Mouse (Mus musculus): ENCODE results near the gene Zfp846. TPM values are rescaled to one million over a fixed set of nuclear protein-coding genes. Genes with fewer than 3 reads are reported as not detected.

Gene Zfp846
- 18.4 TPM for polyA plus RNA-seq (2017; shearing (Covaris generic))

DNA sequence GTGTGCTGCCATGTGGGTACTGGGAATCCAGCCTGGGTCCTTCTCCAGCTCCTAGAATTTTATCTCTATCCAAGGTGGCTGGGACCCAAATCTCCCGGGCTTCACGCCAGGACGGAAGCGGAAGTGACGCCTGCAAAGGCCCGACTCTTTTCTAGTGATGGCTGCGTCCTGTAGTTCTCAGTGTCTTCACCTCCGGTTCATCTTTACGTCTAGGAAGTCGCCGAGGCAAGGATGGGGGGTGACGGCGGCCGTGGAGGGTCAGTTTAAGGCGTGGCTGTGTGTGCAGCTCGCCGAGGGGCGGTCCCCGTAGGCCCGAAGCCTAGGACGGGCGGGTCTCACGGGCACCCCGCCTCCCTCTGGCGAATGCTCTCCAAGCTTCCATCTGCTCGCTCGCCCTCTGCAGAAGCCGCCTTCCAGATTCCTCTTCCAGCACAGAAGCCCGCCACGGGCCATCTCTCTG, at the start of gene Zfp846:
Gene Zfp846, plus strand, starts transcription at position 117 of the 460 bp plus-strand sequence.

DNA sequence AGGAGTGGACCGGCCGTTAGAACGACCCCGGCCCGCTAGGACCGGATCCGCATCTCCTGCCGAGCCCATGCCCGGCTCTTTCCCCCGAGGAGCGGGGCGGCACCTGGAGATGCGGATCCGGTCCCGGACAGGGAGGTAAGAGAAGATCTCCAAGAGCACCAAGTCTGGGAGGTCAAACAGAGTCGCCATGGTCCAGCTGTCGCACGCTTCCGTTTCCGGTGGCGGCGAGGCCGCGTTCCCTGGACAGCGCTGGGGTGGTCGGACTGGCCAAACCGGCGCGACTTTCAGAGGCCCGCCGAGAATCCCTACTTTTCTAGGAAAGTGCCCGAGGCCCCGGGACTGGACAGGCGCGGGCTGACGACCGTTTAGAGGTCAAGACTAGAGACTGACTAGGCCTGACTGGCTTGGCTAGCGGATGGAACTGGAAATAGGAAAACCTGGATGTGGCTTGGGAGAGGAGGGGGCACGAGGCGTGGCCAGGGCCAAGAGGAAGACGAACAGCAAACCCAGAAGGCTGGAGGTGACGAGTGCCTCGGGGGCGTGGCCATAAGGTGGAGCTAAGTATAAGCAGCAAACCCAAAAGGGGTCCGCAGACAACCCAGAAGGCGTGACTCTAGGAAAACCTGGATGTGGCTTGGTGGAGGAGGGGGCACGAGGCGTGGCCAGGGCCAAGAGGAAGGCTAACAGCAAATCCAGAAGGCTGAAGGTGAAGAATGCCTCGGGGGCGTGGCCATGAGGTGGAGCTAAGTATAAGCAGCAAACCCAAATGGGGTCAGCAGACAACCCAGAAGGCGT, 61.2 kb downstream of the Zfp846 start, which contains the start of gene Ubl5:
Gene Ubl5, plus strand, starts transcription at position 778 of the 795 bp plus-strand sequence.

DNA sequence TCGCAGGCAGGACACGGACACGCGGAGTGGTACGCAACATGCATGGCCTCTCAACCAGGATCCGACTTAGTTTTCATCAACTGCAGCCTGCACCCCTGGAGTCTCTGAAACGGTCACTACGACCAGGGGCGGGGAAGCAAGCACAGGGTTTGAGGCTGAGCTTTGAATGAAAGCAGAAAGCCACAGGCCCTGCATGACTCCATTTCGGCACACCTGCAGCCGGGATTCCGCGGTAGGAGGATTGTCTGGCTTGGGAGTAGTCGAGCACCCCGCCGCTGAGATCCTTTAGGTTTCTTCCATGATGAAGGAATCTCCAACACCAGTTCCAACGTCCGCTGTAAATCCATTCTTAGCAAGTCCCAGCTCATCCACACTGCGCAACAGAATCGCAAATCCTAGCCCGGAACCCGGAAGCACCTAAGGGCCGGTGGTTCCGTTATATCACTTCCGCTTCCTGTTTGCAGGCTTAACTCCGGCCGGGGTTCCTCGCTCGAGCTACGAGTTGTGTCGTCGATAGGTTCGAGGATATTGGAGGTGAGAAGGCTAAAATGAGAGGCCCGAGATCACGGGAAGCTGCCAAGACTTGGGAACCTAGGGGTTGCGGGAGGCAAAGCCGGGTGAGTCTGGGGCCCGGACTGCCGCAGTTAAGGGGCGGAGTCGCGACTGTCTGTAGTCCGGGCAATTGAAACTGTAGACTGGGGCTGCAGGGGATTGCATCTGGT, 63.4 kb downstream of the Zfp846 start, which contains the start of gene Fbxl12:
Gene Fbxl12, minus strand, starts transcription at position 408 of the 722 bp plus-strand sequence.

DNA sequence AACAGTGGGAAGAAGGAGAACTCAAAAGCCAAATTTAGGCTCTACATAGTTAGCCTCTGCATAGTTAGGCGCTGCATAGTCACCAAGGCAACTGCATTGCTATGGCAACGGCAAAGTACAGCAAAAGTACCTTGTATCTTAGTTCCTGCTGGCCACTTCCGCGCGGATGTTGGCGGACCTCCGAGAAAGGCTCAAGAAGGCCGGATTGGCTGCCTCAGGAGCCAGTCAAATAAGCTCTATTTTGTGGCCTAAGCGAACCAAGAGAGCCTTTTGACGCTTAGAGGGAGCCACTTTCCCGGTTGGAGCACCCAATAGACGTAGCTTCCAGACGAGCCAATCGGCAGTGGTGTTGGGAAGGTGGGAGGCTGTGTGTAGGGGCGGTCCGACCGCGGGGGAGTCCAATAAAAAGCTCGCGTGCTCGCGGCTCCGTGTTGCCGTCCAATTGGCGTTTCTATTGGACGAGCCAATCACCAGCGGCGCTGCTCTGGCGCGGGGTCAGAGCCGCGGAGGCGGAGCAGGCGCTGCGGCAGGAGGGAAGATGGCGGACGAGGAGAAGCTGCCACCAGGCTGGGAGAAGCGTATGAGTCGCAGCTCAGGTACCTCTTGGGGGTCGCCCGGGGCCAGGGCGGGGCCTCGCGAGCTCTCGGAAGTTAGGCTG, 70.6 kb downstream of the Zfp846 start, which contains the start of gene Pin1:
Gene Pin1, plus strand, starts transcription at position 494 of the 658 bp plus-strand sequence.

Other genes with a start within 250 kb of the Zfp846 start
- not detected for gene Olfr18, start 245.2 kb upstream of the Zfp846 start, polyA plus RNA-seq (2017; shearing (Covaris generic))
- gene Zfp560, start 196.1 kb upstream of the Zfp846 start, polyA plus RNA-seq (2017; shearing (Covaris generic)): 35.3 TPM
- 33.1 TPM for gene Zfp26, start 121.1 kb upstream of the Zfp846 start, polyA plus RNA-seq (2017; shearing (Covaris generic))
- gene Zfp426, start 88.5 kb upstream of the Zfp846 start, polyA plus RNA-seq (2017; shearing (Covaris generic)): 32.9 TPM
- gene Zfp266, start 59.9 kb upstream of the Zfp846 start, polyA plus RNA-seq (2017; shearing (Covaris generic)): 42.4 TPM
- 377 TPM for gene Ubl5, start 61.6 kb downstream of the Zfp846 start, polyA plus RNA-seq (2017; shearing (Covaris generic))
- 80.7 TPM for gene Fbxl12, start 63.5 kb downstream of the Zfp846 start, polyA plus RNA-seq (2017; shearing (Covaris generic))
- gene Pin1, start 70.8 kb downstream of the Zfp846 start, polyA plus RNA-seq (2017; shearing (Covaris generic)): 27.9 TPM
- gene Olfm2, start 165.1 kb downstream of the Zfp846 start, polyA plus RNA-seq (2017; shearing (Covaris generic)): 0.94 TPM
- gene Col5a3, start 233.8 kb downstream of the Zfp846 start, polyA plus RNA-seq (2017; shearing (Covaris generic)): 0.72 TPM
- gene Rdh8, start 237.2 kb downstream of the Zfp846 start, polyA plus RNA-seq (2017; shearing (Covaris generic)): not detected